Mouse (Mus musculus) sigmoid colon, adult 10 weeks (tissue): ENCODE data around the gene Nlrp2. TPM values are rescaled to one million over a fixed set of nuclear protein-coding genes. Genes with fewer than 3 reads are reported as not detected.

Source experiments
- polyA plus RNA-seq: library from polyadenylated mRNA; stranded (reverse); fragments of 350-450 nt; fragmentation: Illumina TruSeq; extraction: RNeasy Lipid Tissue Mini Kit (QIAGEN cat#74804); gene quantifications from one replicate; pipeline ENCODE4 v1.2.3, GENCODE M21; 2014; ENCODE audit warnings: low read depth, low replicate concordance

Nlrp2 gene
- not detected for polyA plus RNA-seq

DNA sequence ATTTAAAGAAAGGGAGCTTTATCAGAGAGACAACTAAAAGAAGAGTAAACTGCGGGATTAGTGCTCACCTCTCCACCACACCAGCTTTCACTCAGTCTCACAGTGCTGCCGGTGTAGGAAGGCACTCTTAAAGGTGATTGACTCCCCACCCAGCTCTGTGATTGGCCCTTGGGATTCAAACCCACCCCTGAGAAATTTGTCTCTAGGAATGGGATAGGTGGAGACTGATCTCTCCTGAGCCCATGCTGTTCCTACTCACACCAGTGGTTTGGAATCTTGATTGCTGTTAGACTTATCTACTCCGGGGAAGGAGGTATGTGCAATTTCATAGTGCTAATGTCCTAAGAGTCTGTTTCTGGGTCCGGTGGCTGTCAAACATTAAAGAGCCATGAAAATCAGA is at the start of gene Nlrp2:
TSS of gene Nlrp2 (minus strand) at position 101 of the 400 bp plus-strand sequence.

DNA sequence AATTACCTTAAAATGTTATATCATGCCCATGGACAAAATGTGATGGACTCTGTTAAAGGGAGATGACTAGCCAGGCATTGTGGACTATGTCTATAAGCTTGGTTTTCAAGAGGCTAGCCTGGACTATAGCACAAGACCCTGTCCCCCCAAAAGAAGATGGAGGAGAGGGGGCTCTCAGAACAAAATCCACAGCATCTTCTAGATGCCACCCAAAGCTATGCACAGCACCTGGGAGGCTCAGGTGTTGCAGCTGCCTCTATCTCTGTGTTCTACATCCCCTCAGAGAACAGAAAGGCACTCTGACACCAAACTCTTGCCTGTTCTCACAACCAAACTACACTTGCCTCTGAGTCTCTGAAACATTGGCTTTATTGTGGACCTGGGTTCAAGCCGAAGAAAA is 598 bp downstream of the Nlrp2 start, which contains the start of gene Gm5065:
TSS of gene Gm5065 (plus strand) at position 301 of the 400 bp plus-strand sequence.

Other genes with a start within 250 kb of the Nlrp2 start
- not detected for gene Rfpl4, start 234.1 kb downstream of the Nlrp2 start, polyA plus RNA-seq
- gene Rasl2-9, start 225.1 kb downstream of the Nlrp2 start, polyA plus RNA-seq: 1.2 TPM
- gene Vmn1r55, start 201.4 kb downstream of the Nlrp2 start, polyA plus RNA-seq: not detected
- not detected for gene Vmn1r56, start 154.3 kb downstream of the Nlrp2 start, polyA plus RNA-seq
- not detected for gene Vmn1r57, start 132.5 kb downstream of the Nlrp2 start, polyA plus RNA-seq
- not detected for gene Gm5065, start 498 bp downstream of the Nlrp2 start, polyA plus RNA-seq
- gene Vmn1r58, start 62.4 kb upstream of the Nlrp2 start, polyA plus RNA-seq: not detected
- gene Vmn1r59, start 105.7 kb upstream of the Nlrp2 start, polyA plus RNA-seq: not detected
- gene Vmn2r28, start 142.9 kb upstream of the Nlrp2 start, polyA plus RNA-seq: not detected
- gene Vmn1r60, start 196.3 kb upstream of the Nlrp2 start, polyA plus RNA-seq: not detected